Mouse (Mus musculus) embryonic fibroblast, embryonic 13.5 days (primary cell): ENCODE data around the gene Rad51d.

ENCODE experiments used
- CTCF ChIP-seq: IDR thresholded peaks from 2 replicates; pipeline ENCODE4 v1.5.1; 2011; ENCODE audit warnings: mild to moderate bottlenecking, control low read depth, low read length, moderate library complexity, borderline replicate concordance; ENCODE audit not compliant: insufficient read depth
- POLR2A ChIP-seq: IDR thresholded peaks from 2 replicates; pipeline ENCODE4 v1.6.1; 2011; ENCODE audit warnings: low read depth, mild to moderate bottlenecking, control low read depth, low read length, moderate library complexity

DNA sequence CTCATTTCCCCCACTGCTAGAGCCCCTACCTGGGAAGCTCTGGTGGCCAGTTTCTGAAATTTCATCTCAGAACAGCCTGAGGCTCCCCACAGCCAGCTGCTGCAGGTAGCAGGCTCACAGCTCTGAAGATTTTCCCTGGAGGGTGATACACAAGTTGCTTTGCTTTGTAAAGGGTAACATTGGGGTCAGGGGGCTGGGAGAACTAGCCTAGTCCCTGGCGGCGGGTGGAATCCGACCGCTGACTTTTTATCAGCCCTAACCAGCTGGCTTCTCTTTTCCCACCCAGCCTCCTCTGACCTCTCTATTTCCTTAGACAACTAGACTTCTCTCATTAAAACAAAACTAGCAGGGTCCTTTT, 44.4 kb downstream of the Rad51d start:
- TF ChIP-seq CTCF: no peak
- no peak for TF ChIP-seq POLR2A
